Mouse (Mus musculus): ENCODE measurements around the gene Rwdd2a. TPM values are rescaled to one million over a fixed set of nuclear protein-coding genes. Genes with fewer than 3 reads are reported as not detected.

Gene Rwdd2a
- 31.6 and 33.2 TPM in 2 replicates for polyA plus RNA-seq (2012; rRNA removed)

- peak; percentile 96 for DNase-seq
- Histone ChIP-seq H3K27me3 (ENCODE audit: control insufficient read depth, insufficient read depth, low read length) (no peaks in the 10 kb centered on the region), H3K4me1 (ENCODE audit: control insufficient read depth, insufficient read depth, low read length) (no peaks in the 10 kb centered on the region), H3K4me3 (replicated peaks; ENCODE audit: insufficient read depth, low read depth, low read length) (peak within 1 kb of the TSS; percentile 71), H3K27ac (ENCODE audit: insufficient read depth, low read length) (peak within 1 kb of the TSS; percentile 51)
- no peak for TF ChIP-seq CTCF (IDR thresholded peaks at IDR 0.05; ENCODE audit: borderline replicate concordance, insufficient read depth, low read depth, low read length)
- TF ChIP-seq POLR2A (IDR thresholded peaks at IDR 0.05; ENCODE audit: borderline replicate concordance, insufficient read depth, low read length) = peak; percentile 90
- WGBS = 1% methylated on average over 59 of the region's 59 CpGs
Observed at GRCm38 (mm10) chr9:86571540-86572135, at the start of gene Rwdd2a, which contains the start of gene Pgm3. TSS of gene Rwdd2a (plus strand) at chr9:86571991. TSS of gene Pgm3 (minus strand) at chr9:86571842.

- no peak overlapping the region for H3K4me3 ChIP-seq (replicated peaks; ENCODE audit: insufficient read depth, low read depth, low read length)
- no peak for TF ChIP-seq CTCF (IDR thresholded peaks at IDR 0.05; ENCODE audit: borderline replicate concordance, insufficient read depth, low read depth, low read length)
- no peak for TF ChIP-seq POLR2A (IDR thresholded peaks at IDR 0.05; ENCODE audit: borderline replicate concordance, insufficient read depth, low read length)
- no peaks in the 10 kb centered on the region for H3K4me1 ChIP-seq (ENCODE audit: control insufficient read depth, insufficient read depth, low read length)
- no peak overlapping the region for H3K27ac ChIP-seq (ENCODE audit: insufficient read depth, low read length)
- H3K27me3 ChIP-seq (ENCODE audit: control insufficient read depth, insufficient read depth, low read length) = no peaks in the 10 kb centered on the region
- DNase-seq = no peak
Observed at GRCm38 (mm10) chr9:86522335-86522734, 49.5 kb upstream of the Rwdd2a start.

DNA sequence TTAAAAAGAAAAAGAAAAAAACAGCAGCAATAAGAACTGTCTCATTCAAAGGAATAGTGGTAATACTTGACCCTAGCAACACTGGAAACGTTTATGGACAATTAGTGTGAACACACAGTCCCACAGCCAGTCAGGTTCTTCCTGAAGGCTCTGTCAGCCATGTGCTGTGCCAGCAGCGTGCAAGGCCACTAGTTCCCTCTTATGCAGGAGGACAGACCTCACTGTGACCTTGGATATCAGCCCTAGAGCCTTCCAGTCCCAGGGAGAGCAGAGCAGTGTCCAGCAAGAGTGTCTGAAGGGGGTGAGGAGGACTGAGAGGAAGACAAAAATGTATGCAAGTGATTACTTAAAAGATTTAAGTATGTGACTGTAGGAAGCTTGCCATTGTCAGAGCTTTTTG lies 46.2 kb upstream of the Rwdd2a start:
- 34% methylated on average over 2 of the region's 2 CpGs for WGBS
- no peak for DNase-seq
- Histone ChIP-seq H3K27ac (ENCODE audit: insufficient read depth, low read length) (no peak overlapping the region), H3K4me1 (ENCODE audit: control insufficient read depth, insufficient read depth, low read length) (no peaks in the 10 kb centered on the region), H3K27me3 (ENCODE audit: control insufficient read depth, insufficient read depth, low read length) (no peaks in the 10 kb centered on the region), H3K4me3 (replicated peaks; ENCODE audit: insufficient read depth, low read depth, low read length) (no peak overlapping the region)
- TF ChIP-seq POLR2A (IDR thresholded peaks at IDR 0.05; ENCODE audit: borderline replicate concordance, insufficient read depth, low read length) (no peak), CTCF (IDR thresholded peaks at IDR 0.05; ENCODE audit: borderline replicate concordance, insufficient read depth, low read depth, low read length) (no peak)

DNA sequence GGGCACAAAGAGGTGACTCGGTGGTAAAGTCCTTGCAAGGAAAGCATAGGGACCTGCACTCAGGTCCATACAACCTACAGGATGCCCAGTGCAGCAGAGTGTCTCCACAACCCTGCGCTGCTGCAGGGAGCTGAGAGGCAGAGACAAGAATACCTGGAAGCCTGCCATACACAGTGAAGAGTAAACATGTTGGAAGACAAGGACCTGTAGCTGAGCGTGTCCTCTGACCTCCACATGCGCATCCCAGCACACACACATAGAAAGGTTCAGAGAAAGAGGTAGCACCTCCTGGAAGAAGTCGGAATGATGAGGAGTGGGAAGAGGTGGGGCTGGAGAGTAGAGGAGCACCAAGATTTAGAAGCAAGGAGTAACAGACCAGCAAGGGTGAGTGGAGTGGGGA lies 37.7 kb upstream of the Rwdd2a start:
- TF ChIP-seq POLR2A (IDR thresholded peaks at IDR 0.05; ENCODE audit: borderline replicate concordance, insufficient read depth, low read length) (no peak), CTCF (IDR thresholded peaks at IDR 0.05; ENCODE audit: borderline replicate concordance, insufficient read depth, low read depth, low read length) (no peak)
- WGBS = 88% methylated on average over 5 of the region's 5 CpGs
- Histone ChIP-seq H3K27ac (ENCODE audit: insufficient read depth, low read length) (no peak overlapping the region), H3K4me3 (replicated peaks; ENCODE audit: insufficient read depth, low read depth, low read length) (no peak overlapping the region), H3K4me1 (ENCODE audit: control insufficient read depth, insufficient read depth, low read length) (no peaks in the 10 kb centered on the region), H3K27me3 (ENCODE audit: control insufficient read depth, insufficient read depth, low read length) (no peaks in the 10 kb centered on the region)
- DNase-seq = no peak

DNA sequence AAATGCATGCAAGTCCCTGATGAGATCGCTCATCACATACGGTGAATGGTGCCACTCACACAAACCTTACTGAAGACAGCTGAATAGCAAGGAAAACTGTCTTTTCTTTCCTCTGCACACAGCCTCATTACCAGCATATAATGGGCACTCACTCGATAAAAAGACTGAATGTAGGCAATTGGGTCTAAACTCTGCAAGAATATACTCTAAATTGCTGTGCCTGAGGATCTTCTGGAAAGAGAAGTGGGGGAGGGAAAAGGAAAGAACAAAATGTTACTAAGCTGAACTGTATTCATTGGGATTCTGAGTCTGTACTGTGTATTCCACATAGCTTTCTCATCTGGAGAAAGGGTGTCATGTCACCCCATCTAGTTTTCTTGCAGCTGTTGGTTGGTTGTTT lies 28.3 kb upstream of the Rwdd2a start:
- Histone ChIP-seq H3K4me1 (ENCODE audit: control insufficient read depth, insufficient read depth, low read length) (no peaks in the 10 kb centered on the region), H3K27ac (ENCODE audit: insufficient read depth, low read length) (no peak overlapping the region), H3K27me3 (ENCODE audit: control insufficient read depth, insufficient read depth, low read length) (no peaks in the 10 kb centered on the region), H3K4me3 (replicated peaks; ENCODE audit: insufficient read depth, low read depth, low read length) (no peak overlapping the region)
- no peak for DNase-seq
- 89% methylated on average over 3 of the region's 3 CpGs for WGBS
- TF ChIP-seq POLR2A (IDR thresholded peaks at IDR 0.05; ENCODE audit: borderline replicate concordance, insufficient read depth, low read length) (no peak), CTCF (IDR thresholded peaks at IDR 0.05; ENCODE audit: borderline replicate concordance, insufficient read depth, low read depth, low read length) (no peak)

- TF ChIP-seq POLR2A (IDR thresholded peaks at IDR 0.05; ENCODE audit: borderline replicate concordance, insufficient read depth, low read length) = no peak
- Histone ChIP-seq H3K27me3 (ENCODE audit: control insufficient read depth, insufficient read depth, low read length) (no peaks in the 10 kb centered on the region), H3K4me3 (replicated peaks; ENCODE audit: insufficient read depth, low read depth, low read length) (no peak overlapping the region), H3K27ac (ENCODE audit: insufficient read depth, low read length) (no peak overlapping the region), H3K4me1 (ENCODE audit: control insufficient read depth, insufficient read depth, low read length) (no peaks in the 10 kb centered on the region)
- no peak for DNase-seq
- WGBS = 60% methylated on average over 1 of the region's 1 CpGs
Observed at GRCm38 (mm10) chr9:86544559-86544958, 27.2 kb upstream of the Rwdd2a start.

- TF ChIP-seq CTCF (IDR thresholded peaks at IDR 0.05; ENCODE audit: borderline replicate concordance, insufficient read depth, low read depth, low read length) = no peak
- TF ChIP-seq POLR2A (IDR thresholded peaks at IDR 0.05; ENCODE audit: borderline replicate concordance, insufficient read depth, low read length) = no peak
- WGBS = 87% methylated on average over 5 of the region's 5 CpGs
- Histone ChIP-seq H3K4me1 (ENCODE audit: control insufficient read depth, insufficient read depth, low read length) (no peaks in the 10 kb centered on the region), H3K4me3 (replicated peaks; ENCODE audit: insufficient read depth, low read depth, low read length) (no peak overlapping the region), H3K27me3 (ENCODE audit: control insufficient read depth, insufficient read depth, low read length) (no peaks in the 10 kb centered on the region), H3K27ac (ENCODE audit: insufficient read depth, low read length) (no peak overlapping the region; the same call in 1 of the 2 replicates)
- no peak for DNase-seq
Observed at GRCm38 (mm10) chr9:86549637-86550162, 22.1 kb upstream of the Rwdd2a start.

DNA sequence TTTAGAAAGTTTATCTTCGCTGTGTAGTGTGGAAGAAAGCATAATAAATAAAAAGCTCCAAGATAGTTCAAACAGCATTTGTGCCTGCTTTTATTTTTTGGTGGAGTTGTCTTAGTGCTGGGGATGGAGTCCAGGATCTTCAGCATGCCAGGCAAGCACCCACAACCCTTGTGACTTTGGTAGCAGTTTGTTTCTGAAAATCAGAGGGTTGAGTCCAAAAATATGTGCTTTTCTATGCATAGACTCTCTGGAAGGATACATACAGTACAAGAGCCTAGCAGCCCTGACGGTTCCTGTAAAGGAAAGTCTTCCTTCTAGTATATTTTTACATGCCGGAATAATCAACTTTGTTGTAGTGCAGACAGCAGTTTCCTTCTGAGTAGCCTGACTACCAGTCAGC lies 21.1 kb upstream of the Rwdd2a start:
- TF ChIP-seq CTCF (IDR thresholded peaks at IDR 0.05; ENCODE audit: borderline replicate concordance, insufficient read depth, low read depth, low read length) (no peak), POLR2A (IDR thresholded peaks at IDR 0.05; ENCODE audit: borderline replicate concordance, insufficient read depth, low read length) (no peak)
- Histone ChIP-seq H3K4me1 (ENCODE audit: control insufficient read depth, insufficient read depth, low read length) (no peaks in the 10 kb centered on the region), H3K4me3 (replicated peaks; ENCODE audit: insufficient read depth, low read depth, low read length) (no peak overlapping the region), H3K27ac (ENCODE audit: insufficient read depth, low read length) (no peak overlapping the region), H3K27me3 (ENCODE audit: control insufficient read depth, insufficient read depth, low read length) (no peaks in the 10 kb centered on the region)
- WGBS = 93% methylated on average over 3 of the region's 3 CpGs
- DNase-seq = no peak

Measured in cerebellum, adult 2 months (tissue).